Mouse (Mus musculus) natural killer cell, adult 2 months (primary cell): ENCODE measurements around the gene Tmem240.
A peak's percentile ranks its signal among the peaks of the same experiment; 100 is the strongest.
"Not testable (repeated sequence)": the region's sequence is repeated elsewhere in the genome, so short reads cannot be mapped to it uniquely, and the experiment has no call there.

Experiments used
- DNase-seq, 2 experiments: peaks; one replicate each; pipeline ENCODE4 v3.0.0; 2022; ENCODE audit warnings: low spot score in 2 of 2

Tmem240 gene

GRCm38 (mm10) chr4:155734951-155735702, 527 bp downstream of the Tmem240 start:
- peak; percentile 12 to 21 for DNase-seq

GRCm38 (mm10) chr4:155735788-155736187, 1.2 kb downstream of the Tmem240 start:
- no peak for DNase-seq

GRCm38 (mm10) chr4:155736421-155736820, 1.8 kb downstream of the Tmem240 start:
- DNase-seq: no peak

- DNase-seq: no peak
Observed at GRCm38 (mm10) chr4:155738262-155738661, 3.7 kb downstream of the Tmem240 start.

- no peak for DNase-seq
Observed at GRCm38 (mm10) chr4:155739152-155739551, 4.6 kb downstream of the Tmem240 start.

- DNase-seq: no peak
Observed at GRCm38 (mm10) chr4:155739741-155740636, 5.4 kb downstream of the Tmem240 start.

- not testable (repeated sequence) for DNase-seq
Observed at GRCm38 (mm10) chr4:155740681-155741080, 6.1 kb downstream of the Tmem240 start.

- DNase-seq: no peak
Observed at GRCm38 (mm10) chr4:155742684-155743083, 8.1 kb downstream of the Tmem240 start.

GRCm38 (mm10) chr4:155744474-155744873, 9.9 kb downstream of the Tmem240 start:
- no peak for DNase-seq

- no peak for DNase-seq
Observed at GRCm38 (mm10) chr4:155745136-155745535, 10.5 kb downstream of the Tmem240 start.

GRCm38 (mm10) chr4:155746036-155746548, 11.5 kb downstream of the Tmem240 start:
- no peak for DNase-seq

GRCm38 (mm10) chr4:155746575-155747490, 12.2 kb downstream of the Tmem240 start:
- no peak for DNase-seq

- no peak for DNase-seq
Observed at GRCm38 (mm10) chr4:155757011-155757410, 22.4 kb downstream of the Tmem240 start.

GRCm38 (mm10) chr4:155759862-155760612, 25.4 kb downstream of the Tmem240 start:
- peak; percentile 40 to 52 for DNase-seq

- DNase-seq: peak; percentile 95 to 96
Observed at GRCm38 (mm10) chr4:155760613-155761355, 26.2 kb downstream of the Tmem240 start, which contains the start of gene Atad3a. Gene Atad3a, minus strand, starts transcription at chr4:155761093.

GRCm38 (mm10) chr4:155761356-155762099, 26.9 kb downstream of the Tmem240 start:
- DNase-seq: no peak

GRCm38 (mm10) chr4:155762357-155762756, 27.8 kb downstream of the Tmem240 start:
- DNase-seq: no peak

GRCm38 (mm10) chr4:155769496-155769879, 34.9 kb downstream of the Tmem240 start:
- DNase-seq: no peak

- peak; percentile 85 for DNase-seq
Observed at GRCm38 (mm10) chr4:155769880-155770512, 35.4 kb downstream of the Tmem240 start.
